Mouse (Mus musculus): ENCODE data around the gene Tubgcp6.

Tubgcp6 gene

GRCm38 (mm10) chr15:89068226-89068625 lies 54.7 kb downstream of the Tubgcp6 start:
- TF ChIP-seq GATA4 (IDR thresholded peaks at IDR 0.05; ENCODE audit: insufficient replicate concordance, low read length) = no peak

DNA sequence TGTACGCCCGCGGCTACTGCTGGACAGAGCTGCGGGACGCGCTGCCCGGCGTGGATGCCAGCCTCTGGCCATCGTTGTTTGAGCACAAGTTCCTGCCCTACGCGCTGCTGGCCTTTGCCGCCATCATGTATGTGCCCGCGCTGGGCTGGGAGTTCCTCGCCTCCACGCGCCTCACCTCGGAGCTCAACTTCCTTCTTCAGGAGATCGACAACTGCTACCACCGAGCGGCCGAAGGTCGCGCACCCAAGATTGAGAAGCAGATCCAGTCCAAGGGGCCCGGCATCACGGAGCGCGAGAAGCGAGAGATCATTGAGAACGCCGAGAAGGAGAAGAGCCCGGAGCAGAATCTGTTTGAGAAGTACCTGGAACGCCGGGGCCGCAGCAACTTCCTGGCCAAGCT lies 55.3 kb downstream of the Tubgcp6 start:
- no peak for TF ChIP-seq GATA4 (IDR thresholded peaks at IDR 0.05; ENCODE audit: insufficient replicate concordance, low read length)

DNA sequence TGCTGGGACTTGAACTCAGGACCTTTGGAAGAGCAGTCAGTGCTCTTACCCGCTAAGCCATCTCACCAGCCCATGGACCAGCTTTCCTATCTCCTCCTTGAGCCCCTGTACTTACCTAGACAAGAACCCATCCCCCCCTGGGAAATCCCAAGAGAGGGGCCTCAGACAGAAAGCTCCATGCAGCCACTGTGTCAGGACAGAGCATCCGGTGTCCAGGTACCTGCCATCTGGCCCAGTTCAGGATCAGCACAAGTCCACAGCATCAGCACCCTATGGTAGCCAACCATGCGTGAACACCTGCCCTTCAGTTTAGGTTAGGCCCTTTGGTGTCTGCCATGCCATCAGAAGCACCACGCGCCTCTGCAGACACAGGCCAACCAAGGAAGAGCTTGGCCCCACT lies 58.0 kb downstream of the Tubgcp6 start:
- TF ChIP-seq GATA4 (IDR thresholded peaks at IDR 0.05; ENCODE audit: insufficient replicate concordance, low read length) = no peak

DNA sequence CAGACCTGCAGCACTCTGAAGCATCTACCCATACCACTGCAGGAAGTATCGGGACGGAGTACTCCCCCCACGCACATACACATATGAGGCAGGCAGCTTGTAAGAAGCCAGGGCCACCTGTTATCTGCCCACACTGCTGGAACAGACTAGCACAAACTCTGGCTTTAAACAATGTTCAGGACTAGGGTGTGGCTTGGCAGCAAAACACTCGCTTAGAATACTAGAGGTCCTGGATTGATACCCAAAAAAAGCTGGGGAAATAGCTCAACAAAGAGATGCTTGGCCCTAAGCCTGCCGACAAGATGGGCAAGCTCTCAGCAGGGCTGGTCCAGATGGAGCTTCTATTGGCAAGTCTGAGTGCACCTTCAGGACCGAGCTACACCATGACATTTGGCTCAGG lies 59.4 kb downstream of the Tubgcp6 start:
- TF ChIP-seq GATA4 (IDR thresholded peaks at IDR 0.05; ENCODE audit: insufficient replicate concordance, low read length) = no peak

DNA sequence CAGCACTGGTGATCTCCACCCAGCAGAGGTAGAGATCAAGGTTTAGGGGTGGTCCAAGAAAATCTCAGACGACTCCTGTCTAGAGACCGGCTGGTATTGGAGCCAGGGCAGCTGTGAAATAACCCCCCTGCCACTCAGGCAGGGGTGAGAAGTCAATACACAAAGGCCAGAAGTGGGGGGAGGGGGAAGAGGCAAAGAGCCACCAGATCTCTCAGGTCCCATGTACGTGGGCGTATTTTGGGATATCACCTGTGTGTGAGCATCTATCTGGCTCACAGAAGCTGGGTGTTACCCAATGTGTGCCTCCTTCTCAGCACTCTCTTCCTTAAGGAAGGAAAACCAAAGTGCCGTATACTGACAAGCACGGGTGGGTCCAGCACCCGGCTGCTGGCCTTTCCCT lies 59.9 kb downstream of the Tubgcp6 start:
- no peak for TF ChIP-seq GATA4 (IDR thresholded peaks at IDR 0.05; ENCODE audit: insufficient replicate concordance, low read length)

- no peak for TF ChIP-seq GATA4 (IDR thresholded peaks at IDR 0.05; ENCODE audit: insufficient replicate concordance, low read length)
Observed at GRCm38 (mm10) chr15:89062518-89062910, 60.4 kb downstream of the Tubgcp6 start.

GRCm38 (mm10) chr15:89061761-89062517 lies 61.0 kb downstream of the Tubgcp6 start:
- no peak for TF ChIP-seq GATA4 (IDR thresholded peaks at IDR 0.05; ENCODE audit: insufficient replicate concordance, low read length)

DNA sequence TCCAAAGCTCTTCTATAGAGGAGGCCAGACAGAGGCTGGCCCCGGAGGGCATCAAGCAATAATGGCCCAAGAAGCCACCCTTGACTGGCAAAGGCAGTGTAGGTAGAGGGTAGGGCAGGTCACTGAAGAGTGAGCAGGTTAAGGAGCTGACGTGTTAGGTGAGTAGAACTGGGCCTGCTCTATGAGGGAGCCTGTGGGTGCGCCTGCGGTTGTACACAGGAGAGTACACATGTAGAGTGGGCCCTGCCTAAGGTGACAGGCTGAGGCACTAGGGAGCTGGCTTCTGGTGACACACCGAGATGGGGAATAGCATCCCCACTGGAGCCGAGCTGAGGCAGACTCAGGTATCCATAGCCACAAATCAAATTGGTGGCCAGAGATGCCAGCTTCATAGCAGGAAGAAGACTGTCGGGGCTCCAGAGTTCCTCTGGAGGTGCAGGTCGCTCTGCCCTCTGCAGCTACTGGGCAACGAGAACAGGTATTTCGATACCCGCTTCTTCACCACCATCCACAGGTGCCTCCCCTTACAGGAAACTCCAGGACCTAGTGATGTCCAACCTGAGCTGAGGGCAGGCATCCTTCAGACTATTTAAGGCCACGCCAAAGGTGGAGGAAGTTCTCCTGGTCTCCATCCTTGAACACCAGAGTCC lies 62.0 kb downstream of the Tubgcp6 start:
- TF ChIP-seq GATA4 (IDR thresholded peaks at IDR 0.05; ENCODE audit: insufficient replicate concordance, low read length) = no peak

GRCm38 (mm10) chr15:89060032-89060681 lies 62.8 kb downstream of the Tubgcp6 start:
- TF ChIP-seq GATA4 (IDR thresholded peaks at IDR 0.05; ENCODE audit: insufficient replicate concordance, low read length) = no peak

GRCm38 (mm10) chr15:89059161-89059931 lies 63.6 kb downstream of the Tubgcp6 start, which contains the start of gene Panx2:
Gene Panx2, plus strand, starts transcription at chr15:89059734.
- TF ChIP-seq GATA4 (IDR thresholded peaks at IDR 0.05; ENCODE audit: insufficient replicate concordance, low read length) = no peak

GRCm38 (mm10) chr15:89058736-89059135 lies 64.2 kb downstream of the Tubgcp6 start:
- TF ChIP-seq GATA4 (IDR thresholded peaks at IDR 0.05; ENCODE audit: insufficient replicate concordance, low read length) = no peak

DNA sequence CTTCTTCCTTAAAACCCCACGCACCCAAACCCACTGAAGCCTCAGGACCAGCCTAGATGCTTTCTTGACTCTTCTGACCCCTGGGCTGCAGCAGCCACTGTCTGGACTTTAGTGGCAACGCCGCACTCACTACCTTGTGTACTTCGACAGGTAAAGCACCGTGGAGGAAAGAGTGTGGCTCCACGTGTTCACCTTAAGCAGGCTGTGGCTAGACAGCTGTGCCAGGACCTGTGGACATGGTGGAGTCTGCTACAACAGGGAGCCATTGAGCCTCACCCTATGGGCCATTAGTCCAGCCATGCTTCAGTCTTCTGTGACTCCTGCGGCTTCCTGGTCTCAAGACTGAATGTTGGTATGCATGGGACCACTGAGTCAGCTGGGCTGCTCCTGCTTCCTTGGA lies 68.2 kb downstream of the Tubgcp6 start:
- TF ChIP-seq GATA4 (IDR thresholded peaks at IDR 0.05; ENCODE audit: insufficient replicate concordance, low read length) = no peak
